Mouse (Mus musculus) thymus, adult 2 months (tissue): ENCODE measurements around the gene Atg4a. TPM values are rescaled to one million over a fixed set of nuclear protein-coding genes. Genes with fewer than 3 reads are reported as not detected.
A peak's percentile ranks its signal among the peaks of the same experiment; 100 is the strongest.

ENCODE experiments used
- DNase-seq: peaks from one replicate; pipeline ENCODE4 v3.0.0; 2021
- H3K27ac ChIP-seq: fragments of 200-500 bp; 2 replicates; pipeline ENCODE4 v1.5.1; 2012; ENCODE audit warnings: low read length, control low read depth; ENCODE audit not compliant: control insufficient read depth, insufficient read depth
- H3K27me3 ChIP-seq: fragments of 200-500 bp; 2 replicates; pipeline ENCODE4 v1.6.1; 2012; ENCODE audit warnings: mild to moderate bottlenecking, low read length, moderate library complexity, mixed read lengths; ENCODE audit not compliant: control insufficient read depth, insufficient read depth
- H3K36me3 ChIP-seq: fragments of 200-500 bp; 2 replicates; pipeline ENCODE4 v1.6.1; 2012; ENCODE audit warnings: mild to moderate bottlenecking, low read length, moderate library complexity; ENCODE audit not compliant: control insufficient read depth, insufficient read depth
- H3K4me1 ChIP-seq: fragments of 200-500 bp; replicated peaks from 2 replicates; pipeline ENCODE4 v1.6.1; 2012; ENCODE audit warnings: low read length; ENCODE audit not compliant: control insufficient read depth, insufficient read depth
- H3K4me3 ChIP-seq: fragments of 200-500 bp; 2 replicates; pipeline ENCODE4 v1.5.1; 2012; ENCODE audit warnings: mild to moderate bottlenecking, low read length, control low read depth, moderate library complexity; ENCODE audit not compliant: control insufficient read depth, insufficient read depth
- CTCF ChIP-seq: fragments of 200-500 bp; IDR thresholded peaks from 2 replicates; pipeline ENCODE4 v1.5.1; 2012; ENCODE audit warnings: mild to moderate bottlenecking, control low read depth, low read length, moderate library complexity, borderline replicate concordance; ENCODE audit not compliant: control insufficient read depth, poor library complexity, insufficient read depth; ENCODE audit errors: extremely low read depth
- POLR2A ChIP-seq: fragments of 200-500 bp; IDR thresholded peaks from 2 replicates; pipeline ENCODE4 v1.6.1; 2012; ENCODE audit warnings: mild to moderate bottlenecking, low read length, control low read depth, moderate library complexity; ENCODE audit not compliant: control insufficient read depth, poor library complexity, insufficient read depth; ENCODE audit errors: extremely low read depth
- WGBS: fragments of 180-500 bp; shearing (Covaris S2); methylation state at CpG from one replicate; pipeline ENCODE4 v1.1.7; 2018; 5-methylcytosine and 5-hydroxymethylcytosine counted together
- polyA plus RNA-seq: library from polyadenylated mRNA; depleted of rRNA; stranded (reverse); fragments of >200 nt; gene quantifications from 2 replicates; pipeline ENCODE4 v1.2.3, GENCODE M21; 2012; rRNA removed

Gene Atg4a
- 6.5 and 7.3 TPM in 2 replicates for polyA plus RNA-seq

DNA sequence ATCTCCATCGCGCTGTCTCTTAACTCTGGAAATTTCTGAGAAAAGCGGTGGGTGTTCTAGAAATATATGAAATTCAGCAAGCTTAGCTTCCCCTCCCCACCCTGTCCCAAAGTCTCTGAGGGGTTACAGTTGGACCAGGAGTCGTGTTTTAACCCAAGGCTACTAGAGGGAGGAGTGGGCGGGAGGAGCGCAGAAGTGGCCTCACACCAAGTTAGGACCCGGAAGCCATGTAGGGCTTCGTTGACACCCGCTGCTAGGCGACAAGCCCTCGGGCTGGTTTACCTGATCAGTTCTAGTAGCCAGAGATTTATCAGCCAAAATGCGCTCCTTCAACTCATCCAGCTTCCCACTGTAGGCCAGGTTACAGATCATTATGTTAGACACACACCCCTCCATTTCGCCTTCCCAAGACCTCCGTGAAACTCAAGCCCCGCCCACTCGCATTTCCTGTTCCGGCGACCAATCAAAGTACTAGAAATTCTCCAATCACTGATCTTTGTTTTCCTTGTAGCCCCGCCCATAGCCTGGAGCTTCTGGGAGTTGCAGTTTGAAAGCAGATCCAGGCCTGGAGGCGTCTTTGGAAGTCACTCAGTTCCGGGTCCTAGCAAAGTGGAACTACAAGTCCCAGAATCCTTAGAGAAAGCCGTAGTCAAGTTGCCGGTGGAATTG is at the start of gene Atg4a, which contains the start of gene Psmd10:
TSS of gene Atg4a (plus strand) at position 636 of the 669 bp plus-strand sequence.
TSS of gene Psmd10 (minus strand) at position 457 of the 669 bp plus-strand sequence.
- H3K27ac ChIP-seq, result no peak within 1 kb of the TSS; the same call in 1 of the 2 replicates

GRCm38 (mm10) chrX:140907360-140907759 is 49.3 kb upstream of the Atg4a start, which contains the start of gene Vsig1:
Gene Vsig1, plus strand, starts transcription at chrX:140907608.
- 83% methylated on average over 7 of the region's 7 CpGs for WGBS
- no peaks in the 10 kb centered on the region for H3K36me3 ChIP-seq
- no peak for DNase-seq
- H3K4me1 ChIP-seq, result no peaks in the 10 kb centered on the region
- no peak within 1 kb of the TSS for H3K4me3 ChIP-seq
- TF ChIP-seq POLR2A, result no peak
- TF ChIP-seq CTCF, result no peak
- no peak within 1 kb of the TSS for H3K27ac ChIP-seq
- no peaks in the 10 kb centered on the region for H3K27me3 ChIP-seq

More for the DNA sequence above, at the start of gene Atg4a, which contains the start of gene Psmd10:
- under 1% methylated on average over 23 of the region's 23 CpGs for WGBS
- H3K27me3 ChIP-seq, result no peaks in the 10 kb centered on the region
- peak within 1 kb of the TSS; percentile 87 for H3K4me3 ChIP-seq
- no peaks in the 10 kb centered on the region for H3K36me3 ChIP-seq
- peak; percentile 87 for DNase-seq
- H3K4me1 ChIP-seq, result no peaks in the 10 kb centered on the region
- TF ChIP-seq POLR2A, result peak; percentile 51; the same call in 1 of the 2 replicates
- no peak for TF ChIP-seq CTCF

DNA sequence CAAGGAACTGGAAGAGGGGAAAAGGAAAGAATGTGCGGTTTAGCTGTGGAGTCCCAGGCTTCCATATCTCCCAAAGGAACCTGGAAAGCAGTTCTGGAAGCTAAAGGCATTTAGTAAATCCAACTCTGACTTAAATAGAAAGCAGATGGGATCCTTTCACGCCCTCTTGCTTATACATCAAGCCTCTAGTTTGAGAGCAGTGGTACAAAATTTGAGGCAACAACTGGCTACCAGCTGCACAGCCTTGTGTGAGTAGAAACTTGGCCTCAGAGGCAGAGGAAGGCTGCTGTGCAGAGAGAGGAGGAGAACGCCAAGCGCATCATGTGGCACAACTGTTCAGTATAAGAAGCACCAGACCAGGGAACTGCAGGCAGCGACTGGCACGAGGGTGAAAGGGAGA is 35.4 kb upstream of the Atg4a start:
- no peak for DNase-seq
- H3K27me3 ChIP-seq, result no peaks in the 10 kb centered on the region
- 90% methylated on average over 6 of the region's 6 CpGs for WGBS

DNA sequence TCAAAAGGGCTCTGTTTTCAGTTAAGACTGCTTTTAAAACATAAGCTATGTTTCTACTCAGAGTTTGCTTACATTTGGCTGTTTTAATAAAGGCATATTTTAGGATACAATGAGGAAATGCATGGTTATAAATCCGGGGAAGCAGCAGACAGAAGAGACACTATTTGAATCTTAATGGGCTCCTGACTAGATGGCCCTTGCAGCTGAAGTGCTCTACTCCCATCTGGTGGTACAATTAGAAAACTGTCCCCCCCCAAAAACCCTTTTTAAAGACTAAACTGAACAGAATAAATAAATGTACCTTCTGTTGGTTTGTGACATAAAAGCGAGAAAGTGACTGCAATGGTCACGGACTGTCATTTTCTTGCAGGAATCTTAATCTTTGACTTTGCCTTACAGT is 24.6 kb upstream of the Atg4a start:
- H3K36me3 ChIP-seq, result no peaks in the 10 kb centered on the region
- H3K27me3 ChIP-seq, result no peaks in the 10 kb centered on the region
- TF ChIP-seq CTCF, result no peak
- TF ChIP-seq POLR2A, result no peak
- no peak for DNase-seq
- H3K4me1 ChIP-seq, result no peaks in the 10 kb centered on the region
- WGBS, result 70% methylated on average over 3 of the region's 3 CpGs
- H3K4me3 ChIP-seq, result no peak overlapping the region
- H3K27ac ChIP-seq, result no peak overlapping the region

More for the DNA sequence above, 35.4 kb upstream of the Atg4a start:
- Histone ChIP-seq H3K36me3 (no peaks in the 10 kb centered on the region), H3K4me3 (no peak overlapping the region), H3K4me1 (no peaks in the 10 kb centered on the region), H3K27ac (no peak overlapping the region)
- TF ChIP-seq CTCF, result no peak
- TF ChIP-seq POLR2A, result no peak

- DNase-seq, result no peak
- no peak overlapping the region for H3K4me3 ChIP-seq
- H3K27me3 ChIP-seq, result no peaks in the 10 kb centered on the region
- H3K27ac ChIP-seq, result no peak overlapping the region
- TF ChIP-seq CTCF (no peak), POLR2A (no peak)
- WGBS, result 57% methylated on average over 3 of the region's 3 CpGs
- no peaks in the 10 kb centered on the region for H3K4me1 ChIP-seq
- H3K36me3 ChIP-seq, result no peaks in the 10 kb centered on the region
Observed at GRCm38 (mm10) chrX:140933263-140933662, 23.4 kb upstream of the Atg4a start.

GRCm38 (mm10) chrX:140936271-140936670 is 20.4 kb upstream of the Atg4a start:
- H3K4me3 ChIP-seq, result no peak overlapping the region
- no peak for DNase-seq
- H3K27me3 ChIP-seq, result no peaks in the 10 kb centered on the region
- WGBS, result 86% methylated on average over 5 of the region's 5 CpGs
- TF ChIP-seq POLR2A (no peak), CTCF (no peak)
- no peaks in the 10 kb centered on the region for H3K36me3 ChIP-seq
- H3K27ac ChIP-seq, result no peak overlapping the region
- H3K4me1 ChIP-seq, result no peaks in the 10 kb centered on the region
